Mouse (Mus musculus) thymus, postnatal 14 days (tissue): Measurements from ENCODE around the gene Oprm1.
"Not testable (repeated sequence)": the region's sequence is repeated elsewhere in the genome, so short reads cannot be mapped to it uniquely, and the experiment has no call there.

Experiments used
- DNase-seq: peaks from one replicate; pipeline ENCODE4 v3.0.0; 2021

The Oprm1 gene

GRCm38 (mm10) chr10:6980236-6980635, 221.9 kb downstream of the Oprm1 start:
- DNase-seq, result peak; percentile 53

GRCm38 (mm10) chr10:6982751-6983151, 224.4 kb downstream of the Oprm1 start:
- peak; percentile 60 for DNase-seq

GRCm38 (mm10) chr10:6983431-6983830, 225.1 kb downstream of the Oprm1 start:
- no peak for DNase-seq

GRCm38 (mm10) chr10:6986246-6986645, 227.9 kb downstream of the Oprm1 start:
- peak; percentile 32 for DNase-seq

GRCm38 (mm10) chr10:6987399-6988098, 229.2 kb downstream of the Oprm1 start:
- DNase-seq, result no peak

GRCm38 (mm10) chr10:6988555-6988954, 230.2 kb downstream of the Oprm1 start:
- no peak for DNase-seq

- DNase-seq, result peak; percentile 39
These were observed 238.6 kb downstream of the Oprm1 start for GRCm38 (mm10) chr10:6996895-6997294.

GRCm38 (mm10) chr10:6998576-6999250, 240.4 kb downstream of the Oprm1 start:
- DNase-seq, result no peak

GRCm38 (mm10) chr10:6999355-6999754, 241.0 kb downstream of the Oprm1 start:
- no peak for DNase-seq

- not testable (repeated sequence) for DNase-seq
These were observed 245.6 kb downstream of the Oprm1 start for GRCm38 (mm10) chr10:7003898-7004297.

GRCm38 (mm10) chr10:7004980-7005538, 246.8 kb downstream of the Oprm1 start:
- DNase-seq, result no peak

- DNase-seq, result no peak
These were observed 252.2 kb downstream of the Oprm1 start for GRCm38 (mm10) chr10:7010543-7010942.

- DNase-seq, result no peak
These were observed 256.9 kb downstream of the Oprm1 start for GRCm38 (mm10) chr10:7015199-7015598.

GRCm38 (mm10) chr10:7019781-7020386, 261.6 kb downstream of the Oprm1 start:
- DNase-seq, result no peak

- DNase-seq, result no peak
These were observed 262.2 kb downstream of the Oprm1 start for GRCm38 (mm10) chr10:7020551-7020950.

- DNase-seq, result no peak
These were observed 266.7 kb downstream of the Oprm1 start for GRCm38 (mm10) chr10:7025028-7025427.

GRCm38 (mm10) chr10:7033459-7033858, 275.2 kb downstream of the Oprm1 start:
- DNase-seq, result no peak

- DNase-seq, result no peak
These were observed 277.2 kb downstream of the Oprm1 start for GRCm38 (mm10) chr10:7035547-7035946.

- no peak for DNase-seq
These were observed 278.9 kb downstream of the Oprm1 start for GRCm38 (mm10) chr10:7037194-7037593.

GRCm38 (mm10) chr10:7041032-7041431, 282.7 kb downstream of the Oprm1 start:
- no peak for DNase-seq

GRCm38 (mm10) chr10:7043896-7044295, 285.6 kb downstream of the Oprm1 start:
- no peak for DNase-seq

GRCm38 (mm10) chr10:7047288-7047918, 289.1 kb downstream of the Oprm1 start:
- no peak for DNase-seq

- DNase-seq, result no peak
These were observed 289.6 kb downstream of the Oprm1 start for GRCm38 (mm10) chr10:7047919-7048291.
